Mouse (Mus musculus): ENCODE measurements around the gene Etnk1. TPM values are rescaled to one million over a fixed set of nuclear protein-coding genes. Genes with fewer than 3 reads are reported as not detected.
"Not testable (repeated sequence)": the region's sequence is repeated elsewhere in the genome, so short reads cannot be mapped to it uniquely, and the experiment has no call there.

Gene Etnk1
- polyA plus RNA-seq, 2 experiments from 2014 or later: 24.4 to 38.9 TPM

GRCm38 (mm10) chr6:143151081-143151995, 15.7 kb upstream of the Etnk1 start:
- not testable (repeated sequence) for ATAC-seq

- no peak for ATAC-seq
Measured at GRCm38 (mm10) chr6:143152321-143152827, 14.6 kb upstream of the Etnk1 start.

GRCm38 (mm10) chr6:143153160-143153559, 13.9 kb upstream of the Etnk1 start:
- ATAC-seq: no peak

GRCm38 (mm10) chr6:143153751-143154494, 13.1 kb upstream of the Etnk1 start:
- no peak for ATAC-seq

GRCm38 (mm10) chr6:143154885-143155284, 12.1 kb upstream of the Etnk1 start:
- no peak for ATAC-seq

GRCm38 (mm10) chr6:143155996-143156395, 11.0 kb upstream of the Etnk1 start:
- ATAC-seq: no peak

GRCm38 (mm10) chr6:143156684-143157083, 10.3 kb upstream of the Etnk1 start:
- ATAC-seq: no peak

- ATAC-seq: no peak
Measured at GRCm38 (mm10) chr6:143157401-143157800, 9.6 kb upstream of the Etnk1 start.

GRCm38 (mm10) chr6:143160572-143161231, 6.3 kb upstream of the Etnk1 start:
- no peak for ATAC-seq

GRCm38 (mm10) chr6:143162161-143162877, 4.7 kb upstream of the Etnk1 start:
- no peak for ATAC-seq

- no peak for ATAC-seq
Measured at GRCm38 (mm10) chr6:143163956-143164905, 2.8 kb upstream of the Etnk1 start.

- no peak for ATAC-seq
Measured at GRCm38 (mm10) chr6:143164906-143165255, 2.1 kb upstream of the Etnk1 start.

GRCm38 (mm10) chr6:143165404-143166257, 1.4 kb upstream of the Etnk1 start:
- no peak for ATAC-seq

GRCm38 (mm10) chr6:143167409-143167919, 443 bp downstream of the Etnk1 start:
- ATAC-seq: no peak

GRCm38 (mm10) chr6:143167981-143168674, 1.1 kb downstream of the Etnk1 start:
- ATAC-seq: no peak

GRCm38 (mm10) chr6:143169385-143169784, 2.4 kb downstream of the Etnk1 start:
- no peak for ATAC-seq

GRCm38 (mm10) chr6:143170166-143170960, 3.3 kb downstream of the Etnk1 start:
- peak; percentile 6 for ATAC-seq

GRCm38 (mm10) chr6:143171066-143171465, 4.0 kb downstream of the Etnk1 start:
- no peak for ATAC-seq

Data from CD4-positive, CD25-positive, alpha-beta regulatory T cell, adult 4 months (primary cell).